Mouse (Mus musculus) ovary, postnatal 36 days (tissue): ENCODE results near the gene Galnt18.

Source experiments
- DNase-seq: peaks from one replicate; pipeline ENCODE4 v3.0.0; 2022; ENCODE audit warnings: low spot score, mixed read lengths

Gene Galnt18

GRCm38 (mm10) chr7:111560097-111560496 lies 219.7 kb downstream of the Galnt18 start:
- no peak for DNase-seq

- DNase-seq = no peak
These were observed 220.8 kb downstream of the Galnt18 start for GRCm38 (mm10) chr7:111559011-111559410.

GRCm38 (mm10) chr7:111550987-111551386 lies 228.8 kb downstream of the Galnt18 start:
- no peak for DNase-seq

GRCm38 (mm10) chr7:111547069-111547468 lies 232.7 kb downstream of the Galnt18 start:
- no peak for DNase-seq

- no peak for DNase-seq
These were observed 234.2 kb downstream of the Galnt18 start for GRCm38 (mm10) chr7:111545614-111546013.

- no peak for DNase-seq
These were observed 241.8 kb downstream of the Galnt18 start for GRCm38 (mm10) chr7:111537946-111538345.

GRCm38 (mm10) chr7:111534826-111535405 lies 244.9 kb downstream of the Galnt18 start:
- DNase-seq = no peak

GRCm38 (mm10) chr7:111528961-111529643 lies 250.7 kb downstream of the Galnt18 start:
- DNase-seq = no peak

- no peak for DNase-seq
These were observed 251.3 kb downstream of the Galnt18 start for GRCm38 (mm10) chr7:111528462-111528861.

GRCm38 (mm10) chr7:111520881-111521280 lies 258.9 kb downstream of the Galnt18 start:
- no peak for DNase-seq

- DNase-seq = no peak
These were observed 261.1 kb downstream of the Galnt18 start for GRCm38 (mm10) chr7:111518581-111519242.

GRCm38 (mm10) chr7:111516882-111517281 lies 262.9 kb downstream of the Galnt18 start:
- no peak for DNase-seq

- no peak for DNase-seq
These were observed 264.3 kb downstream of the Galnt18 start for GRCm38 (mm10) chr7:111515471-111515870.

GRCm38 (mm10) chr7:111509167-111509854 lies 270.5 kb downstream of the Galnt18 start:
- no peak for DNase-seq

GRCm38 (mm10) chr7:111500616-111501015 lies 279.2 kb downstream of the Galnt18 start:
- no peak for DNase-seq

GRCm38 (mm10) chr7:111499255-111499790 lies 280.5 kb downstream of the Galnt18 start:
- DNase-seq = no peak

GRCm38 (mm10) chr7:111497191-111497590 lies 282.6 kb downstream of the Galnt18 start:
- no peak for DNase-seq

GRCm38 (mm10) chr7:111492242-111492949 lies 287.4 kb downstream of the Galnt18 start:
- no peak for DNase-seq

- DNase-seq = no peak
These were observed 288.2 kb downstream of the Galnt18 start for GRCm38 (mm10) chr7:111491566-111491965.

- no peak for DNase-seq
These were observed 292.9 kb downstream of the Galnt18 start for GRCm38 (mm10) chr7:111486811-111487333.

- no peak for DNase-seq
These were observed 295.9 kb downstream of the Galnt18 start for GRCm38 (mm10) chr7:111483896-111484295.
